Mouse (Mus musculus) cerebral cortex, adult 2 months (tissue): ENCODE data around the gene Usp53.

Source experiments
- WGBS: fragments of 180-500 bp; shearing (Covaris S2); methylation state at CpG from one replicate; pipeline ENCODE4 v1.1.7; 2018; 5-methylcytosine and 5-hydroxymethylcytosine counted together

Usp53 gene

DNA sequence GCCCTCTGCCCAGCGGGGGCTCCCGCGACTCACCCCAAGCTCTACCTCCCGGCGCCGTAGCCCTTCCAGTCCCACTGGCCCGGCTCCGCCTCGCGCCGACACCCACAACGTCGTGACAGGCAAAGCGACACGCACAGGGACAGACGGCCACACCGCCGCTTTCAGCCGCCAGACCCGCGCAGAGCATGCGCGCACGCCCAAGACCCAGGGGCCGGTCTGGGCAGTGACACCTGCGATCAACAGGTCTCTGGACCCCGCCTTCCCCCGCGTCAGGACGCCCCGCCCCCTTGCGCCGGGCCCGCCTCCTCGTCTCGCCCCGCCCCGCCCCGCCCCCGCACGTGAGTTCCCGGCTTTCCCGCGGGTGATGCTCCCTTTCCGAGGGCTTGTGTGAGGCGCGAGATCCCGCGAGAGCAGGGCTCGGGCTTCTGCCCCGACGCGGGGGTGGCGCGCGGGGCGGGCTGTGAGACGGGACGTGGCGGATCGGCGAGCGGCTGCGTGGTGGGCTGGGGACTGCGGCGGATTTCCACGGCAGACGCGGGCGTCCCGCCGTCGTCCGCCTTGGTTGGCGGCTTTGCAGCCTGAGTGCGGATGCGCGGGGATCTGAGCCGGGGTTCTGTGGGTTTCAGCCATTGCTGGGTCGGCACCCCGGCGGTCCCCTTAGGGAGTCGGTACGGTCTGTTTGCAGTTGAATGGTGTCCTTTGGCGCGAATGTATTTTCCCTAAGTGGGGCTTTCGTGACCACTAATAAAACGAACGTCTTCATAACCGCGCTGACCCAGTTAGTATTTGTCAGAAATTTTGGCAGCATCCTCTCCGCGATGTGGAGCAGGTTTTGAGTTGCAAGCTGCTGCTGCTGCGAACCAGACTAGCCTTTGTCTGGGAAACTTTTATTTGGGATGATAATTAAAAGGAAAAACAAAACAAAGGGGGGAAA, at the start of gene Usp53:
TSS of gene Usp53 (minus strand) at position 262 of the 934 bp plus-strand sequence.
- WGBS = under 1% methylated on average over 93 of the region's 94 CpGs

DNA sequence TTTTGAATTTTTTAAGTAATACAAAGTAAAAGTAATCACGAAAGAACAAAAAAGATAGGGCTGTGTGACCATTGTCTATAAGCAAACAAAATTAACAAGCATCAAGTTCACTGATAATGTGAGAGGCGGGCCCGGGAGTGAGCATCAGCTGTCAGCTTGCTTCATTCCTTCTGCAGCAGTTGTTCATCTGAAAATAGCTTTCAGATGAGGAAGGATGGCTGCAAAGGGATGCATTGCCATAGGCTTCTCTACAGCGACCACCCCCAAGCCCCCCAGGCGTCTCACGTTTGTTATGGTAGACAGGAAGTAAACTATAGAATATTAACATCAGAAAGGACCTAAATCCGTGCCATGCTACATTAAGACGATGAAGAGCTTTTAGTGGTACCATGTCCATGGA, 49.5 kb upstream of the Usp53 start:
- WGBS = 73% methylated on average over 8 of the region's 8 CpGs

DNA sequence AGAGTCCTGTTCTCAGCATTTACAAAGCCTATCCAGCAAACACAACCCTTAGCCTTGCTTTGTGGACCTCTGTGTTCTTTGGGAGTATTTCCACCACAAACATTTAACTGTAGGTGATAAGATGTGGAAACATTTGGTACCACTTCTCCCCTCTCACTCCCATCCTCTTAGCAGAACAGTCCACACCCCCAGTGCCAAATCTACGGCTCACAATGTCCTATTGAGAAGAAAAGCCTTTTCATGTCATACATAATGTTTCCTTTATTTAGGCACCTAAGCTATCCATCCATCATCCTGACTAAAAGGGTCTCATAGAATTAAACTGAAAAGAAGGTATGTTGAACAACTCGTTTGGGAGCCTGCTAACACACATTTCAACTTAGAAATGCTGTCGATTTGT, 41.3 kb upstream of the Usp53 start:
- 74% methylated on average over 3 of the region's 3 CpGs for WGBS

DNA sequence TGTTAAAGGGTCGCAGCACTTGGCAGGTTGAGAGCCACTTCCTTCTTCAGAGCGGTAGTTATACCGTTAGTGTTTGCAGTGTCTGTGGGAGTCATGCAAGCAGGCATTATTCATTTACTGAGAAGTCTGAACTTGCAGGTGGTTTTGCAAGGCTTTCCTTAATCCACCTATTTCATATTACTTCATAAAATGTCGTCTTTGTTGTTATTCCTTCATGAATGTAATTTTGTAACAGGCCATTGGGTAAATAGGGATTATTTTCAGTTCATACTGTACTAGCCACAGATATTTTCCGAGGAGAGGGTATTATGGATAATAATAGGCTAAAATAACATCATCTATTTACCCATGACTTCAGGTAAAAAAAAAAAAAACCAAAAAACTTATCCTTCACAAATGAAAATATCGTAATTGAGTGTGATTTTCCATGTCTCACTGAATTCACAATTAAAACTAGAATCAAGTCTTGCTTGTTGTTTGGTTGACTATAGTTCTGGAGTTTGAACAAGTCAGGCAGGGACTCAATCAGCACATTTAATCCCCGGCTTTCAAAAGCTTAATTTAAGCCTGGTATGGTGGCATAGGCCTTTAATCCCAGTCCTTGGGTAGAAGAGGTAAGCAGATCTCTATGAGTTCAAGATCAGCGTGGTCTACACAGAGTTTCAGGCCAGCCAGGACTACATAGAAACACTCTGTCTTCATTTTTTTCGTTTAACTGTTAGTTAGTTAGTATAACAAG, 40.4 kb upstream of the Usp53 start:
- 88% methylated on average over 9 of the region's 9 CpGs for WGBS

DNA sequence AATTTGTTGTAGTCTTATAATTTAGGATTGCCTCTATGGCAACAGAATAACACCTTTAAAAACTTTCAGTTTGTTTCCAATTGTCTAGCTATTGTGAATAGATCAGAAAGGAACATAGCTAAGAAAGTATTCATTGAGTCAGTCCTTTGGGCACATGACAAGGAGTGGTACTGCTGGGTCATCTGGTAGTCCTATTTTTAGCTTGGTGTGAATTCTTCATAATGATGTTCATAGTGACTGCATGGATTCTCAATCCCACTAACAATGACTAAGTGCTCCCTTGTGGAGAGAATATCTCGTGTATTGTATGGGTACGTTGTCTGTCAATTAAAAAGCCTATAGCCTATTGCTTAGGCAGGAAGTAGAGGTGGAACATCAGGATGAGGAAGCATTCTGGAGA, 34.5 kb upstream of the Usp53 start:
- WGBS = 88% methylated on average over 2 of the region's 2 CpGs

DNA sequence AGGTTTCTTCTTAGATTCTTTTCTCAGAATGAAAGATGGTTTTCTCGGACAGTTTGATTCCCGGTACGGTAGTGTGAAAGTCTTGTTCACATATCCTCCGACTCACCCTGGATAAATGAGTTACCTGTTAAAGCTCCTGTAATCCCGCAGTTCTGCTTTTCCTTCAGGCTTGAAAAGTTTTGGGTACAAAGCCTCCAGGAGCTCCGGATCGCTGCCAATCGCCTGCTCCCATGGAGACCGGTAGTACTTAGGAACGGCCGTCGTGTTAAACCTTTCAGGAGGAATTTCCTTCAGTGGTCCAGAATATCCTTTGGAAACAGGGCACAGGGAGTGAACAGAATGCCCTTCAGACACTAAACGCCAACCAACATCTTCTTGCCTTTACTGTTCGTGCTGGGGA, 29.2 kb upstream of the Usp53 start:
- 85% methylated on average over 14 of the region's 14 CpGs for WGBS

DNA sequence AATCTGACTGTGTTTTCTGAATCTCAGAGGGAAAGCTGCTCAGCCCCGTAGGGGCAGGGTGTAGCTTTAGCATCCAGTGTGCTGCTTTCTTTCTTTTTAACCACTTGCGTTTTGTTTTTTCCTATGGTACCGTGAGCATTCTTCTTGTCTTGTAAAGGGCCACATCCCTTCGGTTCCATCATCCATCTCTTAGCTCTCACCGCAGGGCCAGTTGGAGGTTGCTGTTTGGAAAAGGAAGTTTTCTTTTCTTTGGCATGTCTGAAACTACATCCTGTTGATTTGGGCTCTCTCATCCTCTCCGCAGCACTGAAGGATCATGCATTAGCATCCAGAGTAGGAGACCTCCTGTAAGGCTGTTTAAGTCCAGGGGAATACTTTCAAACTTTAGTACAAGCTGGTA, 25.1 kb upstream of the Usp53 start:
- WGBS = 55% methylated on average over 6 of the region's 6 CpGs

DNA sequence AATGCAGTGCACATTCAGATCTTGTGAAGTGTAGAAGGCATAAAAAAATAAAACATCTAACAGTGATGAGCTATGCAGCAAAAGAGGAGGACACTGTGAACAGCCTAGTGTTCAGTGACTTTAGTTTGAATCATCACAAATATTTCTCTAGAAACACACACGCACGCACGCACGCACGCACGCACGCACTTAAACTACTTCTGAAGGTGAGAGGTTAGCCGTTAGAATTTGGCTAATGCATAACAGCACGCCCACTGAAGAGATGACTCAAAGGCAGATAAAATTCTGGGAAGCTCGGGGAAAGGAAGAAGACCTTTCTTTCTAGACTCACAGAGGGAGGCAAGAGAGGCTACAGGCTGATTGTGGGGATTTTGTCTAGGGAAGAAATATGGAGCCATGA, 23.1 kb upstream of the Usp53 start:
- WGBS = 79% methylated on average over 10 of the region's 10 CpGs

DNA sequence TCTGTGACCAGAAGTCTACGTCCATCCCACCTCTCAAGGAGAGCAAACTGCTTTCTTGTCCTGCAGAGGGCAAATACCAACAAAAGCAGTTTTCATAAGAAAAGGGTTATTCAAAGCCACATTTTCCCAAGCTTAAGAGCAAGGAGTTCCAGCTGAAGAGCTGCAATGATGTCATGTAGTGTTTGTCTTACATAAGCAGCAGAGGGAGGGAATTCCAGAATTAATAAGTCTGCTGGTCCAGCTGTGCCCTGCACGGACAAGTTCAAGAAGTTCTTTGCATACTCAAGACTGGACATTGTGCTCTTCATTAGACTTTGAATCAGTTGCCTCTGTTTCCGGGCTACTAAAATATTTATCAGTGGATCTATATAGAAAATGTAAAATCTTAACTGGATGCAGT, 16.7 kb upstream of the Usp53 start:
- 65% methylated on average over 3 of the region's 3 CpGs for WGBS

DNA sequence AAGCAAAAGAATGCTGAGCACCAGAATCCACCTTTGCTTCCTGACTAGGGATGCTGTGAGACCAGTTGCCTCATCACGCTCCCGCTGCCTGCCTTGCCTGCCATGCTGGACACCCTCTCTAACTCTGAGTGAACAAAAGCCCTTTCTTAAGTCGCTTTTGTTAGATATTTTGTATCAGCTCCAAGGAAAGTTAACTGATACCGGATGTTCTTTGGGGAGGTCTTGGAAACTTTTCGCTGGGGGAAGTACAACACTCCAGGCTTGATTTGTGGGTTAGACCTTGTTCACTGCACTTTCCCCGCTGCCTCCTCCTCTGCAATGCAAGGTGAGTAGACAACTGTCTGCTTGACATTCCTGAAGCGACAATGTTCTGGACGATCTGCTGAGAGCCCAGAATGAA, 14.2 kb upstream of the Usp53 start:
- 79% methylated on average over 8 of the region's 8 CpGs for WGBS

DNA sequence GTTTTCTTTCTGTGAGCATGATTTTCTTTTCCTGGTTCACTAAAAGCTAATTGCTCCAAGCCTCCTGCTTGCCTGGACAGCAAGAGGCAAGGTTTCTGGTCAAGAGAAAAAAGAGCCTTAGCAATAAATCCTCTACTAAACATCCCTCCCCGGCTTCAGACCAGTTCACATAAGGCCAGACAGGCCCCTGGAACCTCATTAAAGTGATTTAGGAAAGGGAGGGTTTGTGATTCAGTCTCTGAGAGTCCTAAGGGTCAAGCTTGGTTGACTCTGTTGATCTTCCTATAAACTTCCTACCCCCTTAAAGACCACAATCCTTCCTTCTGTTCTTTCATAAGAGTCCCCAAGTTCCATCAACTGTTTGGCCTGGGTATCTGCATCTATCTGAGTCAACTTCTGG, 12.7 kb upstream of the Usp53 start:
- 70% methylated on average over 1 of the region's 1 CpGs for WGBS

DNA sequence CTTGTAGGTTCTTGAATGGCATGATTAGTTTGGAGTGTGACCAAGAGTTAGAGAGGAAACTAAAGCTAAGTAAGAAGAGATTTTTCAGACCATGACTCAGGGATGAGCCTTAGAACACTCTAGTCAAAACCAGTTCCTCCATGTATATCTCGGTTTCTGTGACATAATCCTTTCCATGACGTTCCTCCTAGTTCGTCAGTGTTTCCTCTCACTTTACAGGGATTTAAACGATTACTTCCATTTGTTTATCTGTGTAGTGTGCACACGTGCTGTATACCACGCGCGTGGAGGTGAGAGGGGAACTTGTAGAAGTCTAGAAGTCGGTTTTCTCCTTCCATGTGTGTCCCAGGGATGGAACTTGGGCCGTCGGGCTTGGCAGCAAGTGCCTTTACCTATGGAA, 2.6 kb upstream of the Usp53 start:
- WGBS = 92% methylated on average over 11 of the region's 11 CpGs

DNA sequence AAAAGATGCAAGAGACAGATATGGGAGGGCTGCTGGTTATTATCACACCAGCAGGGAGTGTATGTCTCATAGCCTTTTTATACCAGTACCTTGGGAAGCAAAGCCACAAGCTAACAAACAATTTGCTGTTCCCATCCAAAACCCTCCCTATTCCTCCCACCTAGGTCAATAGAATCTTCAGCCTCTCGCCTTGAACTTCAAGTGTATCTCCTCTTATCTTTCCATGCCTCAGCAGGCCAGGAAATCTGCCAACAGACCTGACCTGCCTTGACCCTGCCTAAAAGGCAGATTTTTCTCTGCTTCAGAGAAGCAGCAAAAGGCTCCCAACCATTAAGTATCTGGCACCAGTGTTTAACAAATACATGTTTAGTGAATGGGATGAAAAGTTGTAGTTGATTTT, 2.1 kb upstream of the Usp53 start:
- whole genome bisulfite sequencing = 45% methylated on average over 1 of the region's 1 CpGs

DNA sequence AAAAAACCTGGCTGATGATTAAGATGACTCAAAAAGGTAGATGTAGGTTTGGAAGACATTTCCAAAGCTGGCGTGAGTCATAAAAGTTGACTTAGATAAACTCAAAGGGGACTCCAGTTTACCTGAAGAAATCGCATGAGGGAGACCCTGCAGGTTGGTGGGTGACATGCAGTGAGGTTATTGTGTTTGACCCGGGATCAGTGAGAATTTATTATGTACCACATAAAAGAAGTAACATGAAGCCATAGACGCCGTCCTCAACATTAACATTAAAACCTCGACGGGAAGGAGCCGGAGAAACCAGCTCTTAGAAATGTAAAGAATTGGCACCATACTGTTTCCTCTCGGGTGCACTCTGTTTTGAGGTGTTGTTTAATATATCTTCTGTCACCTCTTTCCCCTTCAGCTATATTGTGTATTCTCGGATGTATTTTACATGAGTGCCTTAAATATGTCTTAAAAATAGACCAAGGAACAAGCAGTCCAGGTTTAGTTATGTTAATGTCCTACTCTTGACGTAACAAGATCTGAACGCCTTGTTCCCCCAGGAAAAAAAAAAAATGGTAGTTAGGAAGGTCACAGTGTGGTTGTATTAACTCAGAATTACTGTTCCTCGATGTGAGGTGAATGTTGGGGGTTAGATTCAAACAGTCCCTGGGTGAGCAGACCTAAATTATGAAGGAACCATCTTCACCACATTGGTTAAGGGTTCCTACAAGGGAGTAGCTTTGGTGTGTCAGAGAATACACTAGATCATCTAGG, 1.1 kb upstream of the Usp53 start:
- WGBS = 13% methylated on average over 13 of the region's 13 CpGs

DNA sequence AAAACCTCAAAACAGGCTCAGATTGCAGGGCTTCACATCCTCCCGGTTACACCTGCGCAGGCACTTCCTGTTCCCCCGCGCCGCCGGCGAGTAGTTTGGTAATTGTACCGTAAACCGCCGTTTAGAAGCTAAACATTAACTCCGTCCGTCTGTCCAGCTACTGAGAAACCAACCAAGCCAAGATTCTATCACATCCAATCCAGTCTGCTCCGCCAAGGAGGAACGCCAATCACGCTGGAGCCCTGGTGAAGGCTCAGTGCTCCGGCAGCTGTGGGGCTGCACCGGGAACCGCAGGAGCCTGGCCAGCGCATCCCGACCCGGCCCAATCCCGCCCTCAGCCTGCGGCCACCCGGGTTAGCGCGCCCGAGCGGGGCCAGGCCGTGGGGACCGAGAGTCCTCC, 461 bp downstream of the Usp53 start:
- WGBS = under 1% methylated on average over 30 of the region's 30 CpGs

DNA sequence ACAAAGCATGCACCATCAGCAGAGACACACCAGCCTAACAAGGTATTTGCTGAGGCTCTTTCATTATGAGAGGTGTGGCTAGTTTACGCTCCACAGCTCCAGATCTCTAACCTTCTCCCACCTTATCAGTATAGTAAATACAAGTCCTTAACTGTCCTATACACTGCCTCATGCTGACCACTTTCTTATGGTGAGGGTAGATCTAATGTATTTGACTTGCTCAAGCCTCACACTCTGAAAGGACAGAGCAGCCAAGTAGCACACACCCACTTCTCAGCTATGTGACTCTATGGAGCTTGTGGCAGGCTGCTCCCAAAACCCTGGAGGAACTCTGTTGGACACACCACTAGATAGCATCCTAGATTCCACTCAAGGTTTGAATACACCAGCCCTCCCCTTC, 8.3 kb downstream of the Usp53 start:
- WGBS = 89% methylated on average over 1 of the region's 1 CpGs

DNA sequence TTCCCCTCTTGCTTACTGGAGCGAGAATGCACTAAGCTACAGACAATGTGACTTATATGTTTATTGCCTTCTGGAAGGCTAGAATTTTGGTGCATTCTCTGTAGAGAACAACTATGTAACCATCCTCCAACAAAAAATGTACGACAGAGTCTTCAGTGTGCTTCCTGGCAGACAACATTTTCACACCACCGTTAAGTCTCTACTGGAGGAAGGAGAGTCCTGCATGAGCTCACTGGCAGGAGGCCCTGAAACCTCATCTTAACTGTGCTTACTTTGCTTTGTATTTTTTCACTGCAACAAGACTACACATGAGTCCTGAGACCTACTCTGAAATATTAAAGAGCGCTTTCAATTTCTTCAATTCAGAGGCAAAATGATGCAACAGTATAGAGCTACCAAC, 8.9 kb downstream of the Usp53 start:
- 48% methylated on average over 4 of the region's 4 CpGs for WGBS

DNA sequence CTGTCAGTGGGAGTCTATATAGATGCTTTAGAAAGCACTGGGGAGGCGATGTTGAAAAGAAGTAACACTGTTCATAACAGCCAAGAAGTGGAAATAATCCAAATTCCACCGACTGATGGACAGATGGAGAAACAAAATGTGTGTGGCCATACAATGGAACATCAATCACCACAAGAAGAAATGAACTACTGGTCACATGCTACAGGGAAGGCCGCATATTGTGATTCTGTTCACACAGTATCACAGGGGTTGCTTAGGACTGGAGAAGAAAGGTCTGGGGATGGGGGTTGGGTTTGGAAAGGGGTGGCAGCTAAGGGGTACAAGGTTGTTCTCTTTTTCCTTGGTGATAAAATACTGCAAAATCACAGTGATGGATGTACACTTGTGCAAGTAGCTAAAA, 9.5 kb downstream of the Usp53 start:
- WGBS = 35% methylated on average over 3 of the region's 3 CpGs

DNA sequence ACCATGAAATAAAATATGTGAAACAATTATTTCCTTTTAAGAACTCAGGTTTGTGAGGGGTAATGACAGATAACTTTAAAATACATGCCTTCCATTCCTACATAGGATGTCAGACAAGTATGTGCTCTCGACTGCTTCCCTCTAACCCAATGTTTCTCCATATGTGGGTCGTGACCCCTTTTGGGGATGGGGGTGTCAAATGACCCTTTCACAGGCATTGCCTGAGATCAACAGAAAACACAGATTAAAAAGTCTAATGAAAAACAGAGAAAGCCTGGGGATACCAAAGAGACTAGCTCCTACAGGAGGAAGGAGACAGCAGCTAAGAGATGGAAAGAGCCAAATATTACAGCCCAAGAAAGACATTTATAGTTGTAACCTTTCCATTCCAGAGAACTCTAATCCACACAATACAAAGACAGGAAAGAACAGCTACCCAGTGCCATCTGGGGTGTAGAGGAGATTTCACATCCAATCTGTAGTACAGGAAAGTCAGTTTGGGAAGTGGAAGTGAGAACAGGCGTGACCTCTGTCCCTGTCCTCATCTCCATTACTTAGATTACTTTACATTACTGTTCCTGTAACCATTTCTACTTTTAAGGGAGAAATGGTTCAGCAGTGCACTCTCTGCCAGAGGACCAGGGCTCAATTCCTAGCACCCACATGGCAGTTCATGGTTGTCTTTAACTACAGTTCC, 12.0 kb downstream of the Usp53 start:
- 82% methylated on average over 3 of the region's 3 CpGs for WGBS

DNA sequence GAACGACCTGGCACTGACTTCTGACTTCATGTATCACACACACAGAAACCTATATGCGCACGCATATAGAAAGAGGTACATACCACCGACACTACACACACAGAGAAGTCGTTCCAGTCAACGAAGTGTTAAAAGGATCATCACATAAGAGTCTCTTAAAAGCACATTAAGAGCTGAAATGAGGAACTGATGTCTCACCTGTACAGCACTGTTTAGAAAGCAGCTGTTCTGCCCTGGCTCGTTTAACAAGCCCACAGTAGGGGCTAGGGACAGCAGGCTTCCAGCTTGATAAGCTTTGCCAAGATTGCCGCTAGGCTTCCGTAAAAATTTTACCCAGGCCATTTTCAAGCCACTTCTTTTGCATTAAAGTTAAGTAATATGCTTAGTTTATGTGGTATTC, 15.9 kb downstream of the Usp53 start:
- WGBS = 88% methylated on average over 9 of the region's 9 CpGs

DNA sequence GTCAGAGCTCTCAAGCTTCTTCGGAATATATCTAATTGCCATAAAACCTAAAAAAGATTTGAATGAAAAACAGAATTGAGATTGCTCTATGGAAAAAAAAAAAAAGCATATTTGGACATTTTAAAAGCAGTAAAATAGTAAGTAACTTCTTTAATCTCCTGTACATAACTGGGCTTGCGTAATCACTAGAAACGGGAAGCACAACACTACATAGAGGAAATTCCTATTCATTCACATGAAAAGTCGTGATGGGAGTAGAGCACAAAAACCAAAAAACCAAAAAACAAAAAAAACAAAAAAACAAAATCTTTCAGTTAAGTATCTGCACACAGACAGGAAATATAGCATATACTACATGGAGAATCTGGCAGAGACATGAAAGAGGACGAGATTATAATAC, 20.0 kb downstream of the Usp53 start:
- WGBS = 80% methylated on average over 5 of the region's 5 CpGs

DNA sequence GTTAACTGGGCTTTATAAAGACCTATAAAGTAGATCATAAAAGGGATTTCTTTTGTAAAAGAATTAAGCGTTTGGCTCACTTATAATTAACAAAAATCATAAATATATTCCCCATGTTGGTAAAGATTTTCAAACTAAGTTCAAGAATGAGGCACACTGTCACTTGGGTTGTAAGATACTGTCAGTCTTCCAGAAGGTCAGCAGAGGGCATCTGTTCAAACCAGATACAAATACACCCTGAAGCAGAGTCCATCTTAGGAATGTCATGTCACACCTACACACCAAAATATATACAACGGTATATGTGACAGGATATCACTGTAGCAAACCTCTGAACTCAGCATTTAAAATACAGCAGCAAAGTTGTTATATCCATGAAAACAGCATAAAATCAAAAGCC, 34.2 kb downstream of the Usp53 start:
- WGBS = 91% methylated on average over 2 of the region's 2 CpGs
